Mouse (Mus musculus) adrenal gland, adult 18-20 months (tissue): ENCODE results near the gene Syk. TPM values are rescaled to one million over a fixed set of nuclear protein-coding genes. Genes with fewer than 3 reads are reported as not detected.

Experiments used
- DNase-seq, 2 experiments: peaks; one replicate each; pipeline ENCODE4 v3.0.0; 2021 to 2022; ENCODE audit warnings: low spot score in 2 of 2
- total RNA-seq, 2 experiments: library from RNA; stranded (reverse); gene quantifications; 1 replicate in 1 of 2; 2 replicates in 1 of 2; pipeline ENCODE4 v1.2.3; 2021

The Syk gene
- total RNA-seq, 2 experiments from 2014 or later, result 5.8 to 11.0 TPM

DNA sequence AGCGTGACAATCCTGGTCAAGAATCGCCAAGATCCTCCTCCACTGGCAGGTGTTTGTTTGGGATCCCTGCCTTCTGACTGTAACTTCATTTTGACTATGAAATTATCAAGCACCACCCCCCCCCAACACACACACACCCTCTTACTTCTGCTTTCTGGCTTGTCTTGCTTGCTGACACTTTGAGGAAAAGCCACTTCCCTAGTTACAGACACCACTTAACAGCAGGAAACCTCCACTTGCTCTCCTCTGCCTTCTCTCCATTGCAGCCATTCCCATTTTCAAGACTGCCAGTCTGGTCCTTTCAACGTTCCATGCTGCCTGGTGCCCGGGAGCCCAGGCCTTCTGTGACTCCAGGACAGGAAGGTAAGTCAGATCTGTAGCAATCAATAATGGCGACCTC is 13.7 kb downstream of the Syk start:
- DNase-seq, result no peak

- DNase-seq, result no peak
These were observed 14.2 kb downstream of the Syk start for GRCm38 (mm10) chr13:52597092-52597678.

DNA sequence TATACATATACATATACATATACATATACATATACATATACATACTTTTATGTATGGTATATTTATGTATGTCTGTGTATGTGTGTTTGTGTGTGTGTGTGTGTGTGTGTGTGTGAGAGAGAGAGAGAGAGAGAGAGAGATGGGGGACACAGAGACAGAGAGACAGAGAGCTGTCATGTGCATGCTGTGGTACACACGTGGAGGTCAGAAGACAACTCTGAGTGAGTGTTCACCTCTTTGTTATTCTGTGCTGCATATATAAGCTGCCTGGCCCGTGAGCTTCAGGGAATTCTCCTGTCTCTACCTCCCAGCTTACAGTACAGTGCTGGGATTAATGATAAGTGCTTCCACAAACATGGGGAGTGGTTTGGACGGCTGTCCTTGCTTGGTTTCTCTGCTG is 15.3 kb downstream of the Syk start:
- DNase-seq, result no peak

GRCm38 (mm10) chr13:52600015-52600643 is 17.2 kb downstream of the Syk start:
- DNase-seq, result no peak

GRCm38 (mm10) chr13:52602752-52603151 is 19.8 kb downstream of the Syk start:
- DNase-seq, result no peak

GRCm38 (mm10) chr13:52603704-52604349 is 20.9 kb downstream of the Syk start:
- DNase-seq, result no peak

GRCm38 (mm10) chr13:52605006-52605405 is 22.0 kb downstream of the Syk start:
- no peak for DNase-seq

GRCm38 (mm10) chr13:52605911-52606310 is 22.9 kb downstream of the Syk start:
- no peak for DNase-seq

DNA sequence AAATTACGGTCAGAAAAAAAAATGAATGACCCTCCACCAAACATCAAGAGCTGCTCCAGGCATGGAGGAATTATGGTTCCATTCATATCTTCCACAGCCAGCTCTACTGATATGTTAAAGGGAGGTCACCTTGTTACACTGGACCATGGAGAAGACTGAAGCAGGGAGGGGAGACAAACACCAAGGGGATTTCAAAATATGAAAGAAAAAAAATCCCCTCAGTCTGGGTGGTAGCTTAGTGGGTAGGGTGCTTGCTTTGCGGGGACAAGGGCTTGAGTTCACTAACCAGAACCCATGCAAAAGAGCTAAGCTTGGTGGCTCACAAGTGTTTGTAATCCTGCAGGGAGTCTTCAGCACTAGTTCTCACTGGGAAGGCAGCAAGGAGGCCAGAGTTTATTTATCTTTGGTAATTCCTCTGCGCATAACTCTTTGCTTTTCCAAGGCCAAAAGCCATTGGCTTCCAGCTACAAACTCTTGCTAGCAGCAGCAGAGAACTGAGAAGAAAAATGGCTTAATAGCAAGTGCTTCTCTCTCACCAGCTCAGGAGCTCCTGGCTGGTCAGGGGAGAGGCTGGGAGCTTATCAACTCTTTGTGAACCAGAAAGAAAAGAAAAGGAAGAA is 23.8 kb downstream of the Syk start:
- DNase-seq, result no peak

GRCm38 (mm10) chr13:52607964-52608363 is 25.0 kb downstream of the Syk start:
- DNase-seq, result no peak

GRCm38 (mm10) chr13:52610463-52610862 is 27.5 kb downstream of the Syk start:
- no peak for DNase-seq

DNA sequence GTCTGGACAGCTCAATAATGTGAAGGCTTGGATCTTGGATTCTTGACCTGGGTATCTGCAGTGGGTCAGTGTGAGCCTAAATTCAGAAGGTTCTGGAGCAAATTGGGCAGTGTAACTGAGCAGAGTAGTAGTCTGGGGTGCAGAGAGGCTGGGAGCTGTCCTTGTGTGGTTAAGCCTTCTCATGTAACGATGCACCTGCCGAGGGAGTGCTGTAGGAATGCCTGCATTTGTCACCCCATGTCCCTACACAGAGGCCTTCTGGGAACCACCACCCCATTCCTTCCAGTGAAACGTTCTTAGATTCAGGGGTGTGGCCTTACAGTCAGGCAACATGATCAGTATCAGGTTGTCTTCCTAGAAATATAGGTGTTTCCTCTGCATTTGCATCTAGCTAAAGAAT is 30.3 kb downstream of the Syk start:
- no peak for DNase-seq

DNA sequence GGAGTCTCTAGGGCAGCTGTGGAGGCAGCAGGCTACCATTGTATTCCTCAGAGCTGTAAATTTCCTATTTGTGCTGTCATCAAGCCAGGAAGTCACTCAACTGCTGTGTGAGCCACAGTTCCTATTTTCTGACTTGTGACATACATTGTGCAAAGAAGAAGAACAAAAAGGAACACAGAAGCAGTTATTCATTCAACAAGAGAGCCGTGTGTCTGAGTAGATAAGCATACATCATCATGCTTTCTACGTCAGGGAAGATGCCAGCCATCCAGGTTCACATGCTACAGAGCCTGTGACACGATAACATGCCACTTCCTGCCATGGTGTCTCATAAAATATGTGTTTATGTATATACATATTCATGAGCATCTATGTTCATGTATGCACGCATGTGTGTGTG is 32.1 kb downstream of the Syk start:
- no peak for DNase-seq

DNA sequence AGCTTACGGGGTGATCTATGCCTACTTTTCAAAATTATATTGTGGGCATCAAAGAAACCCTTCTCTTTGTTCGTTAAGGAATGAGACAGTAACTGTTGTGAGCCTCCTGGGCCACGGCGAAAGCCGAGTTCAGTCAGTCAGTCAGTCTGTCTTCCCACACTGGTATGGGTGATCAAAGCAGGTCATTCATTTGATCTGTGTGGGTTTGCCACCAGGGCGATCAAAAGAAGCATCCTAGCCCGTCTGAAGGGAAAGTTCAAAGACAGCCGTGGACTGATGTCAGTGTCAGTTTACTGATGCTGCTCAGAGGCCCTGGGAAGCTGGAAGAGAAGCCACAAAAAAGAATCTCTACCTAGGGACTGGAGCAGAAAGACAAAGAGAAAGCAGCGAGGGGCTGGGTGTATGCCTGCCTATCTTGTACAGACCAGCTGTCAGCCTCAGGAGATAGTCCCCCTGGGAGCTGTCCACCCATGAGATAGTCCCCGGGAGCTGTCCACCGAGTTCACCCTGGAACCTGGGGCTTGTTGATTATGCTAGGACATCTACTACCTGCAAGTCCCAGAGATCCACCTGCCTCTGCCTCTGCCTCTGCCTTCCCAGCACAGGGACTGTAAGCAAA is 34.2 kb downstream of the Syk start:
- no peak for DNase-seq

GRCm38 (mm10) chr13:52618592-52618991 is 35.6 kb downstream of the Syk start:
- no peak for DNase-seq

DNA sequence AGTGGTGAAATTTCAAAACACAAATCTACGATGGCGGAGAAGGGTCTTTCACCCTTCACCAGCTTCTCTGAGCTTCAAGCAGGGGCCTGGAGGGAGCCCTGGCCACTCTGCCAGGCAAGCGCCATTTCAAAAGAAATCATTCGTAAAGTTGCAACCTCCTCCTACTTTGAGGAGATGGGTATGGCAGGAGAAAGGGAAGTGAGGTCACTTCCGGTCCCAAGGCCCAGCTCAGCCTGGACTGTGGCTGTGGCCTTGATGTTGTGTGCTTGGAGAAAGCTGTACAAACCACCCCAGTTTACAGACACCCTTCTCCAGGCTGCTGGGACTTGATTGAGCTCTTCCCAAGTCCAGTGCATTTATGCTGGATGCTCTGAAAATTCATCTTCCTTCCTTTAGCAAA is 36.5 kb downstream of the Syk start:
- DNase-seq, result no peak

DNA sequence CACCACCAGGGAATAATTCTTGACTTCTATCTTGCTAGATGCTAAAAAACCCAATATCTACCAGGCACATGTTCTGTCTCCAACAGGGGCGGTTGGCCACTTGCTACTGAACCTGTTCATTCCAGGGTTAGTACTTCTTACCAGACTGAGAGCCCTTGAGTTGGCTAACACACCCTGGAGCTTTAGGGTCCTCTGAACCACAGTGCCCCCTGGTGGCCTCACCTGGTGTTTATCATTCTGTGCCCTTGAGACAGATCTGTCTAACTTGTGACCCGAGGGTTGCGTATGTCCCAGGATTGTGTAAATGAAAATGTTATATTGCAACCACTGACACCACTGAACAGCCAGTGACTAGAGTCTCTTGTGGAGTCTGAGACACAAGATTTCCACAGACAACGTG is 41.1 kb downstream of the Syk start:
- peak; percentile 57 to 63 for DNase-seq

DNA sequence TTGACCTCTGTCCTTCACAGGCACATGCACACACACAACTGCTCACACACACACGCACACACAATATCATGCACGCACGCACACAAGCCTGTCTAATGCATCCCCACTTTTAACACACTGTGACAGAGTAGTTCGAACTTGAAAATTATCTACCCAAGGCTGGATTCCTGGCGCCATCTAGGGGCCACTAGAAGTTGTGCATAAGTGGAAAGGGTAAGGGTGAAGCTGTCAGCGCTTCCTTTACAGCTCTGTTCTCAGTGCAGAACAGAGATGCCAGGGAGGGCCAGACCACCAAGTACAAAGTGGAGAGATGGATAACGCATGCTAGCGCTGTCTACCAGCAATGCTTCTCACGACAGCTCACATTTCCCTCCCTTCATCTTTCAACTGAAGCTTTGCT is 45.6 kb downstream of the Syk start:
- peak; percentile 31 to 42 for DNase-seq

GRCm38 (mm10) chr13:52631624-52632023 is 48.7 kb downstream of the Syk start:
- no peak for DNase-seq

DNA sequence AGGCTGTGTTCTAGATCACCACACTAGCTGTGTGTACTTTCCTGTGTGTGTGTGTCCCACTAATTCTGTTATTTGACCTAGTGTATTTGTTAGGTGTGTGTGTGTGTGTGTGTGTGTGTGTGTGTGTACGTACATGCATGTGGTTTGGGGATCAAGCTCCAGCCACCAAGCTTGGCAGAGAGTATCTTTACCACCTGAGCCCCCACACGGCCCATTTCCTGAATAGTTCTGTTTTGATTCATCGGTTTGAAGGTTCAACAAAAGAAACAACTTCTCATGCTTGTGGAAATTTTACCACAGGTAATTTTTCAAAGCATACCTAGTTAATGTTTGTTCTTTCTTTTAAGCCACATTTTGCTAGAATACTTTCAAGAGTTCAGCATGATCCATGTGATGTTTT is 52.5 kb downstream of the Syk start:
- DNase-seq, result no peak

GRCm38 (mm10) chr13:52636176-52636748 is 53.3 kb downstream of the Syk start:
- DNase-seq, result no peak

DNA sequence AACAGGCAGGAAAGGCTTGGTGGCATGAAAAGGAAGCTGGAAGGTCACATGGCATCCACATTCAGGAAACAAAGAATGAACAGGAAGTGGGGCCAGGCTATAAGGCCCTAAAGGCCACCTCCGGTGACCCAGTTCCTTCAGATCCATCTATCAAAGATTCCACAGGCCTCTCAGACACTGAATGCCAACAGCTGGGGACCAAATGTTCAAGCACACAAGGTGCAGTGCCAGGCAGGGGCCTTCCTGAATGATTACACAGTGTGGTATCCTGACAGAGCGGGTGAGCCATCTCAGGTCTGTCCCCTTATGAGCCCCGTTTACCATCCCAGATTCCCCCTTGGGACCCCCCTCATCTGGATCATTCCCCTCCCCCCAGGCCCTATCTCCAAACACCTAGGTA is 63.6 kb downstream of the Syk start:
- no peak for DNase-seq
